Mouse (Mus musculus) heart, embryonic 15.5 days (tissue): ENCODE results near the gene Drp2. TPM values are rescaled to one million over a fixed set of nuclear protein-coding genes. Genes with fewer than 3 reads are reported as not detected.

Experiments used
- ATAC-seq: fragments of 200-750 bp; cut with Nextera tagmentation; replicated peaks from 2 replicates; pipeline ENCODE4 v1.8.0; 2017; ENCODE audit warnings: low read depth, moderate TSS enrichment; ENCODE audit not compliant: insufficient number of reproducible peaks, insufficient read depth, low FRiP score
- H3K27ac ChIP-seq: fragments of 300-500 bp; sonication (generic); 2 replicates; pipeline ENCODE4 v1.5.1; 2015; ENCODE audit warnings: mild to moderate bottlenecking, inconsistent platforms
- H3K27me3 ChIP-seq: fragments of 300-500 bp; sonication (generic); 2 replicates; pipeline ENCODE4 v1.6.1; 2015; ENCODE audit warnings: inconsistent platforms
- H3K36me3 ChIP-seq: fragments of 300-500 bp; sonication (generic); 2 replicates; pipeline ENCODE4 v1.6.1; 2015; ENCODE audit warnings: mild to moderate bottlenecking, inconsistent platforms
- H3K4me1 ChIP-seq: fragments of 300-500 bp; sonication (generic); replicated peaks from 2 replicates; pipeline ENCODE4 v1.6.1; 2015; ENCODE audit warnings: inconsistent platforms
- H3K4me2 ChIP-seq: fragments of 300-500 bp; sonication (generic); 2 replicates; pipeline ENCODE4 v1.6.1; 2015; ENCODE audit warnings: inconsistent platforms, mild to moderate bottlenecking, moderate library complexity
- H3K4me3 ChIP-seq: fragments of 300-500 bp; sonication (generic); 2 replicates; pipeline ENCODE4 v1.5.1; 2015; ENCODE audit warnings: mild to moderate bottlenecking, inconsistent platforms
- H3K9ac ChIP-seq: fragments of 300-500 bp; sonication (generic); 2 replicates; pipeline ENCODE4 v1.6.1; 2015; ENCODE audit warnings: mild to moderate bottlenecking, inconsistent platforms
- H3K9me3 ChIP-seq: fragments of 300-500 bp; sonication (generic); replicated peaks from 2 replicates; pipeline ENCODE4 v1.6.1; 2016; ENCODE audit warnings: inconsistent platforms
- WGBS: fragments of 180-500 bp; shearing (Covaris S2); methylation state at CpG from one replicate; pipeline ENCODE4 v1.1.7; 2015; ENCODE audit warnings: mixed read lengths; 5-methylcytosine and 5-hydroxymethylcytosine counted together
- polyA plus RNA-seq: library from polyadenylated mRNA; unstranded; fragments of >200 nt; fragmentation: Nextera tagmentation; extraction: Ambion mirVana; gene quantifications from 2 replicates; pipeline ENCODE4 v1.2.1, GENCODE M21; 2015

Gene Drp2
- polyA plus RNA-seq, 1 experiment from 2014 or later: 0.26 TPM

GRCm38 (mm10) chrX:134420097-134420496, 15.7 kb downstream of the Drp2 start:
- Histone ChIP-seq H3K27ac (no peak overlapping the region), H3K36me3 (no peaks in the 10 kb centered on the region), H3K4me2 (no peak overlapping the region), H3K27me3 (no peaks in the 10 kb centered on the region), H3K9ac (no peak overlapping the region), H3K9me3 (no peaks in the 10 kb centered on the region), H3K4me1 (no peaks in the 10 kb centered on the region), H3K4me3 (no peak overlapping the region)
- 77% methylated on average over 5 of the region's 5 CpGs for WGBS
- ATAC-seq: no peak

GRCm38 (mm10) chrX:134424263-134424662, 19.9 kb downstream of the Drp2 start:
- 91% methylated on average over 5 of the region's 5 CpGs for WGBS
- no peak overlapping the region for H3K4me3 ChIP-seq
- H3K4me2 ChIP-seq: no peak overlapping the region
- no peak overlapping the region for H3K9ac ChIP-seq
- H3K4me1 ChIP-seq: 0 out of 2 replicates have a peak, but pooled peaks cover 2% of the 10 kb centered on the region
- no peaks in the 10 kb centered on the region for H3K36me3 ChIP-seq
- no peaks in the 10 kb centered on the region for H3K9me3 ChIP-seq
- H3K27me3 ChIP-seq: no peaks in the 10 kb centered on the region
- ATAC-seq: no peak
- no peak overlapping the region for H3K27ac ChIP-seq

GRCm38 (mm10) chrX:134425798-134426197, 21.4 kb downstream of the Drp2 start:
- H3K27me3 ChIP-seq: no peaks in the 10 kb centered on the region
- WGBS: 46% methylated on average over 10 of the region's 10 CpGs
- no peaks in the 10 kb centered on the region for H3K36me3 ChIP-seq
- H3K27ac ChIP-seq: no peak overlapping the region
- H3K9ac ChIP-seq: no peak overlapping the region
- no peak for ATAC-seq
- no peak overlapping the region for H3K4me2 ChIP-seq
- H3K4me3 ChIP-seq: no peak overlapping the region
- no peaks in the 10 kb centered on the region for H3K9me3 ChIP-seq
- 0 out of 2 replicates have a peak, but pooled peaks cover 2% of the 10 kb centered on the region for H3K4me1 ChIP-seq

GRCm38 (mm10) chrX:134426819-134427218, 22.5 kb downstream of the Drp2 start:
- 56% methylated on average over 6 of the region's 6 CpGs for WGBS
- Histone ChIP-seq H3K36me3 (no peaks in the 10 kb centered on the region), H3K9me3 (no peaks in the 10 kb centered on the region), H3K4me3 (no peak overlapping the region), H3K27me3 (no peaks in the 10 kb centered on the region), H3K9ac (no peak overlapping the region), H3K4me1 (0 out of 2 replicates have a peak, but pooled peaks cover 2% of the 10 kb centered on the region), H3K27ac (no peak overlapping the region), H3K4me2 (no peak overlapping the region)
- no peak; the same call in 1 of the 2 replicates for ATAC-seq

GRCm38 (mm10) chrX:134427307-134427706, 23.0 kb downstream of the Drp2 start:
- Histone ChIP-seq H3K27me3 (no peaks in the 10 kb centered on the region), H3K4me1 (0 out of 2 replicates have a peak, but pooled peaks cover 2% of the 10 kb centered on the region), H3K4me3 (no peak overlapping the region), H3K4me2 (no peak overlapping the region), H3K27ac (no peak overlapping the region), H3K36me3 (no peaks in the 10 kb centered on the region), H3K9ac (no peak overlapping the region), H3K9me3 (no peaks in the 10 kb centered on the region)
- WGBS: 63% methylated on average over 3 of the region's 3 CpGs
- no peak for ATAC-seq

- Histone ChIP-seq H3K9ac (no peak overlapping the region), H3K36me3 (no peaks in the 10 kb centered on the region), H3K4me2 (0 out of 2 replicates have a peak overlapping the region, but pooled peaks have one; percentile 18), H3K27me3 (no peaks in the 10 kb centered on the region), H3K4me1 (no peaks in the 10 kb centered on the region), H3K27ac (no peak overlapping the region), H3K4me3 (peak overlapping the region; percentile 2; the same call in 1 of the 2 replicates), H3K9me3 (peaks cover 9% of the 10 kb centered on the region; the same call in 1 of the 2 replicates)
- 51% methylated on average over 65 of the region's 67 CpGs for WGBS
- ATAC-seq: no peak; the same call in 1 of the 2 replicates
These were observed 70.8 kb downstream of the Drp2 start for GRCm38 (mm10) chrX:134474988-134475710.

GRCm38 (mm10) chrX:134476290-134476689, 71.9 kb downstream of the Drp2 start, which contains the start of gene Taf7l:
Gene Taf7l, minus strand, starts transcription at chrX:134476490.
- no peak within 1 kb of the TSS for H3K4me2 ChIP-seq
- H3K9ac ChIP-seq: no peak within 1 kb of the TSS
- peak within 1 kb of the TSS; percentile 2; the same call in 1 of the 2 replicates for H3K4me3 ChIP-seq
- no peak for ATAC-seq
- H3K4me1 ChIP-seq: no peaks in the 10 kb centered on the region
- no peak within 1 kb of the TSS for H3K27ac ChIP-seq
- WGBS: 84% methylated on average over 25 of the region's 25 CpGs
- H3K36me3 ChIP-seq: no peaks in the 10 kb centered on the region
- peaks cover 9% of the 10 kb centered on the region; the same call in 1 of the 2 replicates for H3K9me3 ChIP-seq
- H3K27me3 ChIP-seq: no peaks in the 10 kb centered on the region

GRCm38 (mm10) chrX:134481720-134482119, 77.4 kb downstream of the Drp2 start:
- Histone ChIP-seq H3K9me3 (no peaks in the 10 kb centered on the region), H3K4me1 (no peaks in the 10 kb centered on the region), H3K36me3 (no peaks in the 10 kb centered on the region), H3K27me3 (no peaks in the 10 kb centered on the region), H3K9ac (no peak overlapping the region), H3K27ac (no peak overlapping the region), H3K4me2 (no peak overlapping the region), H3K4me3 (no peak overlapping the region)
- no peak for ATAC-seq
- 39% methylated on average over 3 of the region's 3 CpGs for WGBS

- no peaks in the 10 kb centered on the region for H3K9me3 ChIP-seq
- no peaks in the 10 kb centered on the region for H3K36me3 ChIP-seq
- no peak overlapping the region for H3K27ac ChIP-seq
- no peak overlapping the region for H3K9ac ChIP-seq
- WGBS: 84% methylated on average over 8 of the region's 8 CpGs
- H3K4me3 ChIP-seq: no peak overlapping the region
- no peak for ATAC-seq
- H3K4me2 ChIP-seq: no peak overlapping the region
- H3K27me3 ChIP-seq: no peaks in the 10 kb centered on the region
- H3K4me1 ChIP-seq: no peaks in the 10 kb centered on the region
These were observed 96.3 kb downstream of the Drp2 start for GRCm38 (mm10) chrX:134500651-134501050.

Other genes with a start within 250 kb of the Drp2 start
- gene Xkrx, start 242.5 kb upstream of the Drp2 start, polyA plus RNA-seq: 0.18 and 0.41 TPM in 2 replicates
- 0.09 TPM in 1 of 2 replicates, not detected in the other for gene Arl13a, start 217.1 kb upstream of the Drp2 start, polyA plus RNA-seq
- 0.21 and 0.52 TPM in 2 replicates for gene Nox1, start 182.6 kb upstream of the Drp2 start, polyA plus RNA-seq
- 37.5 and 39.3 TPM in 2 replicates for gene Trmt2b, start 127.6 kb upstream of the Drp2 start, polyA plus RNA-seq
- 18.5 and 19.9 TPM in 2 replicates for gene Tmem35a, start 109.3 kb upstream of the Drp2 start, polyA plus RNA-seq
- 22.2 and 26.9 TPM in 2 replicates for gene Cenpi, start 96.5 kb upstream of the Drp2 start, polyA plus RNA-seq
- not detected in 2 replicates for gene Taf7l, start 71.9 kb downstream of the Drp2 start, polyA plus RNA-seq
- 65.5 and 70.3 TPM in 2 replicates for gene Timm8a1, start 137.3 kb downstream of the Drp2 start, polyA plus RNA-seq
- 0.74 and 2.1 TPM in 2 replicates for gene Btk, start 179.0 kb downstream of the Drp2 start, polyA plus RNA-seq
- 203 and 263 TPM in 2 replicates for gene Rpl36a, start 181.1 kb downstream of the Drp2 start, polyA plus RNA-seq
- 2.8 and 3.2 TPM in 2 replicates for gene Gla, start 196.6 kb downstream of the Drp2 start, polyA plus RNA-seq
- 112 and 114 TPM in 2 replicates for gene Hnrnph2, start 196.6 kb downstream of the Drp2 start, polyA plus RNA-seq